Mouse (Mus musculus) ES-E14 (cell line): ENCODE data around the gene Cyth2.

Experiments used
- ZC3H11A ChIP-seq: IDR thresholded peaks from 2 replicates; pipeline ENCODE4 v1.6.1; 2012; ENCODE audit warnings: low read depth, mild to moderate bottlenecking, inconsistent platforms, low read length, borderline replicate concordance
- ZNF384 ChIP-seq: IDR thresholded peaks from 2 replicates; pipeline ENCODE4 v1.6.1; 2012; ENCODE audit warnings: low read depth, low read length, inconsistent platforms

DNA sequence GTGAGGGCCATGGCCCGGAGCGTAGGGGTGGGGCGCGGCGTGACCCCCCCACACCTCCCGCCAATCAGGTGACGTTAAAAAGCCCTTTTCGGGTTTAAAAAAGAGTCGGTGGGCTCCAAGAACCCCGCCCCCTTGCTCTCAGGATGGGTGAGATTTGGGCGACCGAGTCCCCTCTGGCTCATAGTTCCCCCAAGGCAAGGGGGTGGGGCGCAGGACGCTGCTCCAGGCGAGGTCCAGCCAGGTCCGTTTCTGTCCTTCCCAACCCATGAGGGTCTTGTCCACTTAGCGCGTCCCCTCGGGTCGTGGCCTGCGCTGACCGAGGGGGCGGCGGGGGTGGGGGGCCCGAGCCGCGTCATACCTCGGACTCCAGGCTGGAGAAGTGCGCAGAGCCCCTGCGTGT lies 18.0 kb upstream of the Cyth2 start:
- TF ChIP-seq ZNF384 (no peak), ZC3H11A (no peak)
